Mouse (Mus musculus): ENCODE results near the gene Cbx5. TPM values are rescaled to one million over a fixed set of nuclear protein-coding genes. Genes with fewer than 3 reads are reported as not detected.
A peak's percentile ranks its signal among the peaks of the same experiment; 100 is the strongest.

Cbx5 gene
- total RNA-seq, 2 experiments from 2014 or later, result 65.0 to 76.3 TPM

DNA sequence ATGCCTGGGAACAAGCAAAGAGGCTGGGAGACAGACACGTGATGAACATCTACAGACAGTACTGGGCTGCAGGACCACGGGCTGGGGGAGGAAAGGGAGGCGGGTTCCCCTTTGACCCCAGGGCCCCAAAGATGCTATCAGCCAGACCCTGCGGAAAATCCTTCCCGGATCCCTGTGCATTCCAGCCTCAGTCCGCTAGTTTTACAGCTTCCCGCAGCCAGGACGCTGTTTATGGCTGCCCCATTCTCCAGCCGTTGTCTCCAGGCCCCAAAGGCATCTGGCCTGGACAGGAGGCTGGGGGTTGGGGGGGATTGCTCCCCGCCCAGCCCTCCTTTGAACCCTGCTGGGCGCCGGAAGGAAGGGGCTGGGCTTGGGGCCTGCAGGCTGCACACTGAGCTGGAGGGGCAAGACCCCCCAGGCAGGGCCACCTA, 62.0 kb downstream of the Cbx5 start:
- DNase-seq (ENCODE audit: low spot score in 2 of 2), result no peak

DNA sequence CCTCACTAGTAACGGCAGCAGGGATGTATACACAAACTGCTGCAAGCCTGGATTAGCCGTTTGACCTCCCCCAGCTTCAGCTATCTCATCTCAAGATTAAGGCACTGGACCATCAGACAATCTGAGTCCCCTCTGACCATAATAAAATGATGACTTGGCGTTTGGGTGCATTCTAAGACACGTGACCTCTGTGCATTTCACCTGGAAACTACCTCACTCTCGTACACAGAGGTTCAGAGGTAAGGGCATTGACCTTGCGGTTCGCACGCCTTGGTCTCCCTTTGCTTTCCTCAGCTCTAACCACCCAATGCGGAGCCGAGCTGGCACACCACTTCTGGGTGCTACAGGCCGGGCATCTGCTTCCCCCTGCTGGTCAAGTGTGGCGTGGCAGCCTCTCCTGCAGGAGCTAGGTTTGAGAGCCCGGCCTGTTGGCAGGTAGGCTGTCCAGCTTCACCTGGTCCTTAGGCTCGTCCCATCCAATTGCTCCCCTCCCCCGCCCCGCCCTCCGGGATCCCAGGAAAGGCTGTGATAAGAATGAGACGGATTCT, 62.7 kb downstream of the Cbx5 start:
- peak; percentile 91 to 95 for DNase-seq (ENCODE audit: low spot score in 2 of 2)

DNA sequence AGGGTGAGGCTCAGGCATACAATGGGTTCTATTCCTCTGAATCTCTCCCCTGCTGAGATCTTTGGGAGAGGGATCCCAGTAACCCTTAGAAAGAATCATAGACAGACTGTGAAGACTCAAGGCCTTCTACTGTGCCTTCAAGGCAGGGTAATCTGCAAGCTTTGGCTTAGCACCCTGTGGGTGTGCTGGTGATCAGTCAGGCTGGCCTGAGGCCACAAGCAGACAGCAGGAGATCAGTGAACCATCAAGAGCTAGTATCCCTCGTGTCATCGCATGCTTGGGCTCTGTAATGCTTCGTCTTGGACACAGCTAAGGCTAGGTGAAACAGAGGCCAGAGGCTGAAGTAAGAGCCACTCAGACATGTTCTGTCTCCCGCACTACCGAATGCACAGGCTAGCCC, 66.4 kb downstream of the Cbx5 start:
- no peak for DNase-seq (ENCODE audit: low spot score in 2 of 2)

DNA sequence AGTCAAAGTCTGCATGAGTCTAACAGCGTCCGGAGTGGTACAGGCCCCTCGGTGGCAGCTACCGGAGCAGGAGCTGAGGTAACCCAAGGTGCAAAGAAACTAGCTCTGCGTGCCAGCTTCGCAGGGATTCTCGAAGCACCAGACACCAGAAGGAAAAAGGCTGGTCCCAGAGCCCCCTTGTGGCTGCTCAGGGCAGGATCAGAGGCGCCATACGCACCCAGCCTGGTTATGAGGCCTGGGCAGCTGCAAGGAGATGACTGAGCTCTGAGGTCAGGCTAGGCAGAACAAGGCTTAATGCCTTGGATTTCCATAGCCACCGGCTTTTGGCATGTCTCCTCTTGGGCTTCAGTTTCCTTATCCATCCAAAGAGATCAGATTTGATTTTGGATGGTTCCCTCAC, 67.1 kb downstream of the Cbx5 start:
- peak; percentile 51 to 60 for DNase-seq (ENCODE audit: low spot score in 2 of 2)

DNA sequence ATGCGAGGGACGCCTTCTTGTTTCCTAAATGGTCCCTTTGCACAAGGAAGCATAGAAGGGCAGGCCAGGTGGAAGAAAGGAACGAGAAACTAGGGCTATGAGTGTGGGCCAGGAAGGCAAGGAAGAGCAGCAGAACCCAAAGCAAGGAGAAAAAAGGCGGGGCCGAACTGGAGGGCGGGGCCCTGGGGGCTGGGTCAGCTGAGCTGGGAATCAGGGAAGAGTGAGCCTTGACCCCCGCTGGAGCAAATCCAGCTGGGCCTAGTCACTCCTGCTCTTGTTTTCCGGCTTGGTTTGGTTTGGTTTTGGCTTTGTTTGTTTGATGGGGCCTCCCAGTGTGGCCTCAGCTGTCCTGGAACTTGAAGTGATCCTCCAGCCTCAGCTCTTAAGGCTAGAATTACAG, 68.3 kb downstream of the Cbx5 start:
- DNase-seq (ENCODE audit: low spot score in 2 of 2), result peak in 1 of 2 experiments; percentile 52

DNA sequence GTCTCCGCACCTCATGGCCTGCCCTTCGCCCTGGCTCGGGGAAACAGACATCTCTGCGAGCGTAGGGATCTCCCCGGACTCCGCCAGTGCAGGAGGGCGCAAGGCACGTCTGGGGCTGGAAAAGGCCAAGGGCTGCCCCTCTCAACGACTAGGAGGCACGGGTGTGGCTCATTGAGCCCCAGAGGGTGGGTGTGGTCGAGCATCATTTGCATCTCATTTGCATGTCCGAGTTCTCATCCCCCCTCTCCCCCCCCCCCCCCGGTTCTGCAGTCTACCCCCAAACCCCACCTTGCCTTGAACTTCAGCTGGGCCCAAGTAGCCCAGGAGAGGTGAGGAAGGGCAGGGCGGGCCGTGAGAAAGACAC, 69.3 kb downstream of the Cbx5 start:
- no peak for DNase-seq (ENCODE audit: low spot score in 2 of 2)

DNA sequence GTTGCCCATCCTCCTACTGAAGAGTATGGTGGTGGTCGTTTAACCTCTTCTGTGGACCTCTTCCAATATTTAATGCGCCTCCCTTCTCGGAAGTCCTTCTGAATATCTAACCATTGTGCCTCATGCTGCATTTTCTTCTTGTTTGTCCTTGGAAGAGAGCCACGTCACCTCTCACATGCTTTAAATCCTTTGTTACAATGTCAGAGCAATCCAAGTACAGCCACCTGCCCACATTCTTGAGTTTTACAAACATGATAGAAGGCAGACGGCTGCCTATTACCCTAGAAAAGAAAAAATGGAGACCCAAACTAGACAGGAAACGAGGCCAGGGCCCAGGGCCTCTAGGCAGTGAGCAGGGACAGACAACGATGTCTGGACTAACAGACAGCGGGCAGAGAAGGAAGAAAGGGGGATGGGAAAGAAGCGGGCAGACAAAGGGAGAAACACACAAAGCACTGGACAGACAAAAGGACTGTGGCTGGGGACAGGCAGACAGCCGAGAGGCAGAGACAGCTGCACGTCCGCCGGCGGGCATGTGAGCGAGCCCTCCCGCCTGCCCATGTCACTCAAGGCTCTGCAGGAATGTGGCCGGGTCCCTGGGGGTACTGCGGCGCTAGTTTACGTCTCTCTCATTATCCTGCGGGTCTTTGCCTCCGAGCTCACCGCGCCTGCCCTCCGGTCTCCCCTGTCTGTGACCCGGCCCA, 69.9 kb downstream of the Cbx5 start:
- DNase-seq (ENCODE audit: low spot score in 2 of 2), result no peak

DNA sequence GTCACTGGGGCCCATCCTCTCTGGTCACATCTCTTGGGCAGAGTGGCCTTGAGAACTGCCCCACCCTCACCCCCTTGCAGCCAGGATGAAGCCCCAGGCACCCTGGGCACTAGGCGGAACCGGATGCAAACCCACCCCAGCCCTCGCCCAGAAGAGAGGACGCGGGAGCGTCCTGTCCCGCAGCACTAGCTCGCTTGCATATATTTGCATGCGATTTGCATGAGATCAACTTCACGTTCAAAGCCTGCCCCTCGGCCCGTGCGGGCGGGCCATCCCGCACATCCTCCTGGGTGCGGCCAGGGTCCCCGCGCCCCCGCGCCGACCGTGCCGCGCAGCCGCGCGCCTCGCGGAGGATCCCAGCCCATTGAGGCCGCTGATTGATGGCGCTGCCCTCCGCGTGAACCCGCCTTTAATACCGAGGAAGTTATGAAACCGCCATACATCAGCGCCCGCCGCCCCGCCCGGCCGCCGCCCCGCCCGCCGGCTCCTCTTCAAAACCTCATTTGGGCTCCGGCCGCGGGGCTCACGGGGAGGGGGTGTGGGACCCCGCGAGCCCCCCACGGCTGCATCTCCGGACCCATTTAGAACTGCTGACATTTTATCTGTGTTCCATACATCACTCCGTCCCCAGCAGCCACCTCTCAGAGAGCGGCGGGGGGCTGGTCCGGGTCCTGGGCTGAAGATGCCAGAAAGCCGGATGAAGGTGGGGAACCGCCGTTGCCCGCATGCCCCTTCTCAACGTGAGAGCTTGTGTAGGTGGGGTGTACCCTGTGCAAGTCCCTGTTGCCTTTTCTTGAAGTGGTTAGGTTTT, 70.6 kb downstream of the Cbx5 start:
- peak in 1 of 2 experiments; percentile 50 for DNase-seq (ENCODE audit: low spot score in 2 of 2)

DNA sequence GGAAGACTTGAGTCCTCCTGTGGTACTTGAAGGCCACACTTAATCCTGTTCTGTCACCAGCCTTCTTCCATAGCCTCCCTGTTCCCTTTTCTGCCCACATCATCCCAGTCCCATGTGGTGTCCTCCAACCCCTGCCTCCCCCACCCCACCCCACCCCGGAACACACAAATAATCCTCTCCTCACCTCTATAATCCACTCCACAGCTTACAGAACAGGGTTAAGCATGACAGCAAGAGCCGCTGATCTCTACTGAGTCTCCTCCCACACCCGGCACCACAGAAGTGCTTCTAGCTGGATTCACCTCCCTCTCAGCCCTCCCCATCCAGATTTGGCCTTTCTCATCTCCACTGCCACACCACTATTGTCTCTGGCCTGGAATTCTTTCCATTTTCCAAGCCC, 71.8 kb downstream of the Cbx5 start:
- DNase-seq (ENCODE audit: low spot score in 2 of 2), result no peak

DNA sequence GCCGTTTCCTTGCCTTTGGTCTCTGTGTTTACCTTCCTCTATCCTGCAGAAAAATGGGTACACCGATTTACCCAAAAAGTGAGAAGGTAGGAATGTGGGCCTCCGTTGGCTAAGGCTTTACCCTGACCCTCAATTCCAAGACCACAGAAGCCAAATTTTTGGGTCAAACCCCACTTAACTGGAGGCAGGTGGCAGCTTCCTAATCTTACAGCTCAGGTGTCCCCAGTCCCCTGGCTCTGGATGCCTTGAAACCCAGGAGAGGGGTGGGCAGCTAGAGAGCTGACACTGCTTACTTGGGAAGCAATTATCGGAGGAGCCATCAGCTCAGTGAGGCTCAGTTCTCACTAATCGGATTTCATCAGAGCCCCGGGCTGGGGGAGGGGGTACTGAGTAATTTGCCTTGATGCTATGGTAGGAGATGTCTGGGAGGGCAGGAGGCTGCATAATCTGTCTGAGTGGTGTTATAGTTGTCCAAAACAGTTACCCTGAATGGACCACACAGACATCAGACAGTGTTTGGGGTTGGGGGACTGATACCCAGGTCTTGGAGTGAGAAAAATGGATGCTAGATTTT, 72.5 kb downstream of the Cbx5 start, which contains the start of gene Smug1:
Gene Smug1 (minus strand): TSS at position 51 of the 574 bp plus-strand sequence.
- no peak for DNase-seq (ENCODE audit: low spot score in 2 of 2)

DNA sequence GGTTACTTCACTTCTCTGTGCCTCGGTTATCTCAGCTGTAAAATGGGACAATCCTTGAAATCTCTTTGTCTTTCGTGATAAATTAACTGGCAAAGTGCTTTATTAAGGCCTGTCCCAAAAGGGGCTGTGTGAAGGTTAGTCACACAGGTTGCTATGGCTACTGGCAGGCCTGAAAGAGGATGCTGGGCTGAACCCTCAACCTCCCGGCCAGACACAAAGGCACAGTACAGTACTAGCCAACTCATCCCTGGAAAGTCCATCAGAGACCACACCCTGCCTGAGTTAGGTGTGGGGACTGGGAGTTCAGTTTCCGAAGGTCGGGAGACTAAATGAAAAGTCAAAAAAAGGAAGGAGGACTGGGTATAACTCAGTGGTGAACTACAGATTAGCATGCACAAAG, 73.7 kb downstream of the Cbx5 start:
- no peak for DNase-seq (ENCODE audit: low spot score in 2 of 2)

DNA sequence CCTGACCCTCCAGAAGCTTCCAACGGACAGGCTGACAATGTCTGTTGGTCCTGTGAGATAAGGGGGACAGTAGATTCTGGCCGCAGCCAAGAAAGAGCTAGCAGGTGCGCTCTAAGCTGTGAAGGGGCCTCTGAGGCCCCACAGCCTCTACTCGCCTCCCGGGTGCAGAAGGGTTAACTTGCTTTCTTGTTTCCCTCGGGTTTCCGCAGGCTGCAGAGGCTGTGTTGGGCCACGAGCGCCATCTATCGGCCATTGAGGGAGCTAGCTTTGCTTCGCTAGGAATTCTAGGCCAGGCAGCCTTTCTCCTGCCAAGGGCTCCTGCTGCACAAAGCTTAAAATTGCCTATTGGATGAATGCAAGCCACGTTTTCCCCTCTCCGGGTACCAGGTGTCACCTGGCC, 74.2 kb downstream of the Cbx5 start:
- DNase-seq (ENCODE audit: low spot score in 2 of 2), result peak; percentile 88 to 91

DNA sequence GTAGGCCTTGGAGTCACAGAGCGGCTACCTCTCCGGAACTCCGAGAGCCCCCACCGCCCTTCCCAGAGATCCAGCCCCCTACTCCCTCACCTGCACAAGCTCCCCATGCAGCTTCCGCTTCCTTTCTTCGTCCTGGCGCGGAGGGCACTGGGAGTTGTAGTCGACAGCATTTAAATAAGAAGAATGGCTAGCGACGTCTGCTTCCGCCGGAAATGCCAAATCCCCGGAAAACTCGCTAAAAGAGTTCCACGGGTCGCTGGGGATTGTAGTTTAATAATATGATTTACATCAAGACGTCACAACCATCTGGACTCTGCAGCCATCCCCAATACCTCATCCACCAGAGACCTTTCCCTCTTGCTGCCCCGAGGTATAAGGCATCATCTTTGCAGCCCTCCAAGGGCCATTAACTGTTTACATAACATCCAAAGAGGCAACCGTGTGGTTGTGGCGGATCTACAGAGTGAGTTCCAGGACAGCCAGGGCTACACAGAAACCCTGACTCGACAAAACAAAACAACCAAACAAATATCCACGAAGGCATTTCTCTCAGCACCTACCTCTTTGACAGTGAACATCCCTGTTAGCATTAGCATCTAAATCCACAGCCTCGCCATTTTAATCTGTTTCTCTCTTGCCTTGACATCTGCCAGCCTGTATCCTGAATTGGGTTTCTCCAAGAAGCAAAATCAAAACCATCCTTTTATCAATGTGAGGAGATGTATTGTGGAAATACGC, 76.3 kb downstream of the Cbx5 start:
- peak; percentile 78 to 80 for DNase-seq (ENCODE audit: low spot score in 2 of 2)

DNA sequence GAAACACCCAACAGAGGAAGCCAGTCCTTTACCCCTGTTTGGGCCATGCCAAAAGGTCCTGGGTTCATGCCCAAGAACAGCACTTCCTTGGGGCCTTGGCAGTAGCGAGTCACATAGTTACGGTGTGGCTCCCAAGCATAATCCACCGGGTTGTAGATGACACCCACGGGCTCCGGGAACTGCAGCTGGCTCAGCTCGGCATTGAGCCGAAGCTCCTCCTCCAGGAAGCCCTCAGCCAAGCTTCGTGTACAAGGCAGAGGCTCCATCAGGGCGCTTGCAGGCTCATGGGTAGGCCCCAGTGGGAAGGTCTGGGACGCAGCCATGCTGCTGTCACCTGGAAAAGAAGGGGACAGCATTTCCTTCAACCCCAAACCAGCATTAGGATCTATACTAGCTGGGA, 82.0 kb downstream of the Cbx5 start:
- no peak for DNase-seq (ENCODE audit: low spot score in 2 of 2)

DNA sequence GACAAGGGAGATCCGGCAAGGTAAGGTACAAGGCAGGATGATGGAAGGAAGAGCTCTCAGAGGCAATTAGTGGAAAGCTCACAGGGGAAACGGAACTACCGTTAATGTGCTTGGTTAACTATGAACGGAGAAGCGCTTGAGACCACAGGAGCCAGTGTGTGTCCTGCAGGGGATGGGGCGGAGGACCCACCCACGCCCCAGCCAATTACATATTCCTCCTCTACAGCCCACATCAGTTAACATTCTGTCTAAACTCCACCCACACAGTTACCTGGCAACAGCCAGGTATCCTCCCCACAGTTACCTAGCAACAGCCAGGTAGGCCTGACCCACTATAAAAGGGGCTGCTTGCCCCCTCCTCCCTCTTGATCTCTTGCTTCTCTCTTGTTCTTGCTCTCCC, 82.7 kb downstream of the Cbx5 start:
- DNase-seq (ENCODE audit: low spot score in 2 of 2), result no peak

DNA sequence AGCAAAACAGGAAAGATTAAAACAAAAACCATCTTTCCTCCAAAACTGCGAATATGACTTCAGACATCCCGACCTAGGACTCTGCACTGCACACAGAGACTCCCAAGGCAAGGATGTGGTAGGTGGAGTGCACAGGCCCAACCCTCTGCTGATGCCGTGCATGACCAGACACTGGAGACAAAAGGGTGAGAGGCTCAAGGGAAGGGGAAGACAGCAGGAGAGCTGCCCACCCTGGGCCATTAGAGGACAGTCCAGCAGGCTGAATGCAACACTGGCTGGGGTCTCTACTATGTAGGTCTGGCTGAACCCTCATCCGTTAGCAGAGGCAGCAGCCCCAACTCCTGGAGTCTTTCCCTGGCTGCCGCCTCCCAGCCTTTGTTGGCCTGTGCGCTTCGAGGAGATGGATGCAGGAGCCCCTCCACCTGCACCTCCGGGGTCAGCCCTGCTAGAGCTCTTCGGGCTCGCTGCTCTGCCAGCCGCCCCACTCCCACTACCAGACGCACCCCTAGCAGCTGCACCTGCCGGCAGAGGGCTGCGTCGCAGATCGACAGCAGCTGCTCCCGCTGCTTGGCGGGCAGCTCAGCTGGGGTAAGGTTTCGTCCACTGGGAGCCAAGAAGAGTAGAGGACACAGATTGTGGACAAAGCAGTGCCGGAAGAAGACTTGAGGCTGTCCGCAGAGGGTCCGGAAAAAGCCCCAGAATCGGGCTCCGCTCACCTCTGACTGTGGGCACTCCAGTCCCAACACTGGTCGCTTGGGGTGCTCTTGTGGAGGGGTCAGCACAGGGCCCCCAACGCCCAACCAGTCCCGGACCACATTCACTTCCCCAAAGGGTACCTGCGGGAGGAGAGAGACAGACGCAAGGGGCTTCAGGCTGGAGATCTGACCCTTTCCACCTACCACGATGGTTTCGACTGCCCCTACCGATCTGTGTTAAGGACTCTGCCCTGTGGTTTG, 84.0 kb downstream of the Cbx5 start:
- DNase-seq (ENCODE audit: low spot score in 2 of 2), result no peak

DNA sequence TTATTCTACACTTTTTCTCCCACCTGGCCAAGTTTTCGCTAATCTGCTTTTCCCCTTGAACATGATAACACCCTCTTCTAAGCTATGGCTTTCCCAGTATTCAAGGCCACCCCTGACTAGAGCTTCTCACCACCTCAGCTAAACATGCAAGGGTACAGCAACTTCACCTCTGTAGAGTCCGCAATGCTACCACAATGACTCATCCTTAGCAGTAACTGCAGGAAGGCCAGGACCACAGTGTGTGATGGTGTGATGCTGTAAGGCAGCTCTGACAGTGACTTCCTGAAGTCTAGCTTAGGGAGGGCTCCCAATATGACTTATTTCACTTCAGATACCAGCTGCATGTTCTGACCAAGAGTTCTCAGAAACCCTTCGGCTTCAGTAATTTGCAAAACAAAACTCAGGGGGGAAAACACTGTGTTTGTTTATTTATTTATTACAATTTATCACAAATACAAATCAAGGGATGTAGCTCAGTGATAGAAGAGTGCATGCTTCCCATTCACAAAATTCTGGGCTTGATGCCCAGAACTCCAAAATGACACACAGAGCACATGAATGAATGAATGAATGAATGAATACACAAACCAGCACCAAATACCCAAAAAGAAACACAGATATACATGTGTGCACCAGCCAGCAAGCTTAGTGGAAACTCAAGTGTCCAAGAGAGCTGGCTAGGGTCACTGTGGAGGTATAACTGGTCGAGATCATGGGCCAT, 86.6 kb downstream of the Cbx5 start:
- no peak for DNase-seq (ENCODE audit: low spot score in 2 of 2)

DNA sequence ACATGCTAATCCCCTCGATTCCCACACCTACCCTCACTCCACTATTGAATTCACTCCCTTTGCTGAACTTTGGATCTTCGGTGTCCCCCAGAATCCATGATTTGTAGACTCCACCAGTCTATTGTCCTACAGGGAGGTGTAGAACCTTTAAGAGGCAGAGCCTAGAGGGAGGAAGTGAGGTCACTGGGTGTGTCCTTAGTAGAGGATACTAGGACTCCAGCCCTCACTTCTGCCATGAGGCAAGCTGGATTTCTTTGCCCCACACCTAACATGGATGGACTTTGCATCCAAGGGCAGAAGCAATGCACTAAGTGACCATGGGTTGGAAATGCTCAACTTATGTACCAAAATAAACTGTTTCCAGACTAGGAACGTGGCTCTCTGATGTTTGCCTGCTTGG, 87.2 kb downstream of the Cbx5 start:
- DNase-seq (ENCODE audit: low spot score in 2 of 2), result no peak

DNA sequence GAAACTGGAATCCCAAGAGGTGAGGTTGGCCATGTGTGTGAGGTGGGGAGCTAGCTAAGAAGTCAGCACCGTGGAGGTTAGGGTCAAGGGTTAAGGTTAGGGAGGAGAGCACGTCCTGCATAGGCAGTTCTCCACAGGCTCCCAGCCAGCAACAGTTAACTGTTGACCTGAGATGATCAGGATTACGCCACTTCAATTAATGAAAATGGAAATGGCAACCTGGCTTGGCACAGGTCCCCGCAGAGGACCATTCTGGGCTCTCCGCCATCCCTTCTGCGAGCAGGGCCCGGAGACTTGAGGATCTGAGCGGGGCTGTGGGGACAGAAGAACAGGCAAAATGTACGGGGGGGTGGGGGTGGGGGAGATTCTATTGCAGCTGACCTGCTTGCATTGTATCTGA, 91.8 kb downstream of the Cbx5 start:
- no peak for DNase-seq (ENCODE audit: low spot score in 2 of 2)

DNA sequence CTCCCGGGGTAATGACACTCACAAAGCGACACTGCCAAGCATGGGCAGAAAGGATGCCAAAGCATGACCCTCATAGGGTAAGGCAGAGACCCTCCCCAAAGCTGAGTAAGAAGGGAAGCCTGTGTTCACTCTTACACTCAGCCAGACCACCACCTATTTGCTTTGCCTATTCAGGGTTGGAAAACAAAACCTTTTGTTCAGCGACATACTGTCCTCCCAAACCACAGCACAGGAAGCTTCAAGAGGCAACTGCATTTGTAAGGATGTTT, 92.3 kb downstream of the Cbx5 start:
- no peak for DNase-seq (ENCODE audit: low spot score in 2 of 2)
